Mouse (Mus musculus) lung, embryonic 14.5 days (tissue): Measurements from ENCODE around the gene Pbx4. TPM values are rescaled to one million over a fixed set of nuclear protein-coding genes. Genes with fewer than 3 reads are reported as not detected.

Experiments used
- ATAC-seq: fragments of 200-750 bp; cut with Nextera tagmentation; 2 replicates; pipeline ENCODE4 v1.8.0; 2017; ENCODE audit warnings: mild to moderate bottlenecking, moderate TSS enrichment, moderate library complexity; ENCODE audit not compliant: insufficient read depth
- DNase-seq: peaks from one replicate; pipeline ENCODE4 v3.0.0-alpha.2; 2015
- H3K27ac ChIP-seq: fragments of 300-500 bp; sonication (generic); 2 replicates; pipeline ENCODE4 v1.5.1; 2014; ENCODE audit warnings: low read depth, mild to moderate bottlenecking, moderate library complexity
- H3K27me3 ChIP-seq: fragments of 300-500 bp; sonication (generic); 2 replicates; pipeline ENCODE4 v1.6.1; 2014; ENCODE audit warnings: low read length, control low read depth; ENCODE audit not compliant: insufficient read depth
- H3K36me3 ChIP-seq: fragments of 300-500 bp; sonication (generic); 2 replicates; pipeline ENCODE4 v1.6.1; 2014; ENCODE audit warnings: control low read depth; ENCODE audit not compliant: insufficient read depth
- H3K4me1 ChIP-seq: fragments of 300-500 bp; sonication (generic); 2 replicates; pipeline ENCODE4 v1.6.1; 2014; ENCODE audit warnings: antibody characterized with exemption, control low read depth; ENCODE audit not compliant: insufficient read depth
- H3K4me2 ChIP-seq: fragments of 300-500 bp; sonication (generic); 2 replicates; pipeline ENCODE4 v1.6.1; 2014; ENCODE audit warnings: mild to moderate bottlenecking
- H3K4me3 ChIP-seq: fragments of 300-500 bp; sonication (generic); 2 replicates; pipeline ENCODE4 v1.5.1; 2014; ENCODE audit warnings: low read depth, low read length
- H3K9ac ChIP-seq: fragments of 300-500 bp; sonication (generic); 2 replicates; pipeline ENCODE4 v1.6.1; 2014
- H3K9me3 ChIP-seq: fragments of 300-500 bp; sonication (generic); 2 replicates; pipeline ENCODE4 v1.6.1; 2016; ENCODE audit warnings: low read depth, low read length, control low read depth
- CTCF ChIP-seq: IDR thresholded peaks from 2 replicates; pipeline ENCODE4 v1.5.1; 2016; ENCODE audit warnings: antibody characterized with exemption, low read depth
- WGBS: fragments of 180-500 bp; shearing (Covaris S2); extraction: QIAGEN DNeasy Blood & Tissue Kit; methylation state at CpG from one replicate; pipeline ENCODE4 v1.1.7; 2014; 5-methylcytosine and 5-hydroxymethylcytosine counted together
- polyA plus RNA-seq: library from polyadenylated mRNA; unstranded; fragments of >200 nt; fragmentation: Nextera tagmentation; extraction: Ambion mirVana; gene quantifications from 2 replicates; pipeline ENCODE4 v1.2.1, GENCODE M21; 2014

Gene Pbx4
- polyA plus RNA-seq, 1 experiment from 2014 or later: 7.1 TPM

DNA sequence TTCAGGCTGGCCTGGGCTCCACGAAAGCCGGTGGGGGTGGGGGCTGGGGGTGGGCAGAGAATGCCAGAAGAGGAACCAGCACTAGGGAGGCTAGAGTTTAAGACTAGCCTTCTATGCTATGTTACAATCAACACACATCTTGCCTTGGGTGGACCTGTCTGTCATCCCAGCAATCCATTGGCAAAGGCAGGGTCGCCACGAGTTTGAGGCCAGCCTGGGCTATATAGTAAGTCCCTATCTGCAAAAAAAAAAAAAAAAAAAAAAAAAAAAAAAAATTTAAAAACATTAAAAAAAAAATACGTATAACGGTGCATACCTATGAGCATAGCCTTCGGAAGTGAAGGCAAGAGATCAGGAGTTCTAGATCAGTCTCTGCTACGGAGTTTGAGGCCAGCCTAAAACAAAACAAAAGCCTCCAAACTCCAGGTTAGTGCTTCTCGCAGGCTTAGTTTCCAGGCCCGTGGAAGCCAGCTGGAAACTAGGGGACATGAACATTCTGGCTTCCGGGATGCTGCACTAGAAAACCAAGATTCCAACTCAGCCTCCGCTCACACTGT is 68.7 kb downstream of the Pbx4 start:
- H3K4me3 ChIP-seq: peak overlapping the region; percentile 72
- H3K9me3 ChIP-seq: no peaks in the 10 kb centered on the region
- ATAC-seq (no peak), DNase-seq (peak; percentile 19)
- no peak for TF ChIP-seq CTCF
- peak overlapping the region; percentile 94 for H3K4me2 ChIP-seq
- peak overlapping the region; percentile 92 for H3K27ac ChIP-seq
- peaks cover 6% of the 10 kb centered on the region for H3K4me1 ChIP-seq
- peak overlapping the region; percentile 73 for H3K9ac ChIP-seq
- H3K36me3 ChIP-seq: peaks cover 22% of the 10 kb centered on the region
- WGBS: 16% methylated on average over 12 of the region's 12 CpGs
- no peaks in the 10 kb centered on the region for H3K27me3 ChIP-seq

DNA sequence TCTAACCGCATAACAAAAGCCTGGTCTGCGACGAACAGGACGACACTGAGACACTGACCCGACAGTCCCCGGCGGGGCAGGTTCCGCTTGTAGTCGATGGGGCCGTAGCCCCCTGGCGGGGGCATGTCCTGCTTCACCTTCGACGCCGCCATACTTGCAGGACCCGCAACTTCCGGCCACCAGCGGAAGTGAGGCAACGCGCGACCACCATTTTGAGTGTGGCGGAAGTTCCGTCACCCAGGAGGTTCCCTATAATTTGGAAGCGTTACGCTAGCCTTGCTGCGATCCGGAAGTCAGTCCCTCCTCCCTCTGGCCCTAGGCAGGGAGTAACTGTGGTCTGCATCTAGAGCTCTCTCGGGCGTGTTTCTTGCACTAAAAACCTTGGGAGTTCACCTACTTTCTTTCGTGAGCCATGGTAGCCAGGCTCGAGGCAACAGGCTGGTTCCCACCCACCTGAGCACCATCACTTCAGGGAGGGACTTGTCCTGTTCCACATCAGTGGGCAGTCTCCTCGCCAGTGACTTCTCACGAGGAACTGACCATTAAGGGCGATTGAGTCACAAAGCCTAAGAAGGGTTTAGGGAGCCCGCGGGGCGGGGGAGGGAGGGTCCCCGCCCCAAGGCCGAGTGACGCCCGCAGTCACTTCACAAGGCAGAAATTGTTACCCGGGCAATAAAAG is 69.3 kb downstream of the Pbx4 start:
- peak; percentile 81 for TF ChIP-seq CTCF
- Histone ChIP-seq H3K36me3 (peaks cover 16% of the 10 kb centered on the region), H3K4me3 (peak overlapping the region; percentile 72), H3K4me2 (peak overlapping the region; percentile 94), H3K27me3 (no peaks in the 10 kb centered on the region), H3K9ac (peak overlapping the region; percentile 75), H3K9me3 (no peaks in the 10 kb centered on the region), H3K27ac (peak overlapping the region; percentile 92), H3K4me1 (peaks cover 6% of the 10 kb centered on the region)
- ATAC-seq (peak; percentile 76), DNase-seq (peak; percentile 99)
- WGBS: 1% methylated on average over 41 of the region's 41 CpGs

GRCm38 (mm10) chr8:69902163-69903062 is 70.1 kb downstream of the Pbx4 start, which contains the start of the genes Tssk6, Ndufa13 and Yjefn3:
Gene Tssk6 (plus strand): TSS chr8:69902184.
Gene Ndufa13 (minus strand): TSS chr8:69902558.
Gene Yjefn3 (minus strand): TSS chr8:69902712.
- 5% methylated on average over 89 of the region's 89 CpGs for WGBS

DNA sequence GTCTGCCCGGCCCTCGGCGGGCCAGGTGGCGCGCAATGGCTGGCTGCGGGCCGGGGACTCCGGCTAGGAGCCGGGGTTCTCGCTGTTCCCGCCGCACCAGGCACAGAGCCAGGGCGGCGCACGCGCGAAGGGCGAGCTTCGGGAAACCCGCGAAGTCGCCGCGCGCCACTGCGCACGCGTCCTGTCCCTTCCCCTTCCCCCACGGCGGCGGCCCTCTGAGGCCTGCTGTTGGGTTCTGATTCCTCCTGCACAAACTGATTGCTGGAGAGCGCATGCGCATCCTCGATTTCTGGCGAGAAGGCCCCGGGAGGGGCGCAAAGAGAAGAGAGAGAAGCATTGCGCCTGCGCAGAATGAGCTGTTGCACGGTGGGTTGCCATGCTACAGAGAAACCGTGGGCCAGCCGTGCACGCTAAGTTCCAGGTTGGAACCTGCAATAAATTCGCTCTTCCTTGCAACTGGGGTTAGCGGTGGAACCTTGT is 70.8 kb downstream of the Pbx4 start:
- WGBS: under 1% methylated on average over 45 of the region's 45 CpGs
- H3K4me2 ChIP-seq: peak overlapping the region; percentile 94
- ATAC-seq (peak; percentile 87), DNase-seq (peak; percentile 100)
- peak overlapping the region; percentile 92 for H3K27ac ChIP-seq
- TF ChIP-seq CTCF: no peak
- H3K9ac ChIP-seq: peak overlapping the region; percentile 75
- peaks cover 6% of the 10 kb centered on the region for H3K4me1 ChIP-seq
- no peaks in the 10 kb centered on the region for H3K9me3 ChIP-seq
- no peaks in the 10 kb centered on the region for H3K27me3 ChIP-seq
- H3K36me3 ChIP-seq: peaks cover 14% of the 10 kb centered on the region; the same call in 1 of the 2 replicates
- peak overlapping the region; percentile 72 for H3K4me3 ChIP-seq

More at GRCm38 (mm10) chr8:69902163-69903062, 70.1 kb downstream of the Pbx4 start, which contains the start of the genes Tssk6, Ndufa13 and Yjefn3:
- peak; percentile 45 for ATAC-seq
- Histone ChIP-seq H3K9ac (peak within 1 kb of the TSS; percentile 75), H3K27me3 (no peaks in the 10 kb centered on the region), H3K4me3 (peak within 1 kb of the TSS; percentile 72), H3K27ac (peak within 1 kb of the TSS; percentile 92), H3K9me3 (no peaks in the 10 kb centered on the region), H3K4me2 (peak within 1 kb of the TSS; percentile 94), H3K36me3 (peaks cover 12% of the 10 kb centered on the region; the same call in 1 of the 2 replicates), H3K4me1 (peaks cover 6% of the 10 kb centered on the region)
- peak; percentile 44 for DNase-seq
- peak; percentile 26; the same call in 1 of the 2 replicates for TF ChIP-seq CTCF

DNA sequence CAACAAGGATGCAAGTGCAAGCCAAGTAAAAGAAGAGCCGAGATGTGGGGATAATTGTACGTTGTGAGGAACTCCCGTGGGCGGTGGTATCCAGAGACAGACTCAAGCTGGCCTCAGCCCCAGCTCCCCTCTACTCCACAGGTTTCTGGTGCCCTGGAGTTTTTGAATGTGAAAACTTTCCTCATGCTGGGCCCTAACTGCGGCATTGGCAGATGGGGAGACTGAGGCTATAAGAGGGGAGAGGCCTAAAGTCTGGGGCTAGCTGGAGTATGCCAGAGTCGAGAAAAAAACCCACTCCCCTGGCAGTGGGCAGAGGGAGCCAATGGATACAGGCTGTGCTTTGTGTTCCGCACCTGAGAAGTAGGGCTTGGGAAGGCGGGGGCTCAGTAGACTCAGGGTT is 71.8 kb downstream of the Pbx4 start:
- no peak for DNase-seq
- peaks cover 17% of the 10 kb centered on the region for H3K36me3 ChIP-seq
- peak overlapping the region; percentile 94 for H3K4me2 ChIP-seq
- WGBS: 69% methylated on average over 8 of the region's 8 CpGs
- H3K4me1 ChIP-seq: peaks cover 6% of the 10 kb centered on the region
- no peaks in the 10 kb centered on the region for H3K27me3 ChIP-seq
- H3K9ac ChIP-seq: 0 out of 2 replicates have a peak overlapping the region, but pooled peaks have one; percentile 27
- ATAC-seq: no peak
- H3K4me3 ChIP-seq: no peak overlapping the region
- TF ChIP-seq CTCF: no peak
- H3K9me3 ChIP-seq: no peaks in the 10 kb centered on the region
- no peak overlapping the region for H3K27ac ChIP-seq

DNA sequence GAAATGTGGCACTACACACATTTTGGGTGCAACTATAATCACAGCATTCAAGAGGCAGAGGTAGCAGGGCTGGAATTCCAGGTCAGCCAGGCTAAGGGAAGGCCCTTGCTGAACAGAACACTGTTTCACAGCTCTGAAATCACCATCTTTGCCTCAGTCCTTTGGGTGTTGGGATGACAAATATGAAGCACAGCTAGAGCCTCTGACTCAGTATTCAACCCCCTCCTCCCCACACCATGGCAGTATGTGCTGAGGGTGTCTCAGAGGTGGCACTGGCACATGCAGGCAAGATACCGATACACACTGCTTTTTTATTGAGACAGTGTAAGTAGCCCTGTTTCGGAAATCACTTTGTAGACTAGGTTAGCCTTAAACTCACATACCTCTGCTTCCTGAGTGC is 74.0 kb downstream of the Pbx4 start:
- no peak overlapping the region for H3K27ac ChIP-seq
- no peak for TF ChIP-seq CTCF
- 83% methylated on average over 2 of the region's 2 CpGs for WGBS

More for the DNA sequence above, 74.0 kb downstream of the Pbx4 start:
- no peaks in the 10 kb centered on the region for H3K27me3 ChIP-seq
- H3K4me2 ChIP-seq: no peak overlapping the region
- ATAC-seq (no peak), DNase-seq (no peak)
- H3K36me3 ChIP-seq: peaks cover 38% of the 10 kb centered on the region
- H3K4me1 ChIP-seq: no peaks in the 10 kb centered on the region
- H3K9ac ChIP-seq: no peak overlapping the region
- no peaks in the 10 kb centered on the region for H3K9me3 ChIP-seq
- H3K4me3 ChIP-seq: no peak overlapping the region
